Mouse (Mus musculus) ovary, postnatal 36 days (tissue): Measurements from ENCODE around the gene Usmg5.

Experiments used
- DNase-seq: peaks from one replicate; pipeline ENCODE4 v3.0.0; 2022; ENCODE audit warnings: low spot score, mixed read lengths

The Usmg5 gene

DNA sequence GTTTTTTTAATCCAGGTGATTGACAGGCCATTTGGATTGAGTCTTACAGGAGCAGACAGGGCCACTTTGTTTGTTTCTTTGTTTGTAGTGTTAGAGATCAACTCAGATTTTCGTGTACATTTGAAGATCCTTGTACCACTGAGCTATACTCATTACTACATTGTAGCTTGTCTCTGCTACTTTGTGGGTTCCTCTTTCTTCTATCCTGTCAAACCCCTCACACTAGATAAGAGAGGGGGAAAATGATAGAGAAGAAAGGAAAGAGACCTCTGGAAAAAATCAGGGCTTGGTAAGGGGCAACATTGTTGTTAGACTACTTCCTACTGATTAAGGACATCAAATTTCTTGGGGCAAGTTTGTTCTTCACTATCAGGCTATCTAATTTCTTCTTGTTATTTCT, 32.8 kb downstream of the Usmg5 start:
- no peak for DNase-seq

- no peak for DNase-seq
Observed at GRCm38 (mm10) chr19:47053471-47053870, 37.0 kb downstream of the Usmg5 start.

DNA sequence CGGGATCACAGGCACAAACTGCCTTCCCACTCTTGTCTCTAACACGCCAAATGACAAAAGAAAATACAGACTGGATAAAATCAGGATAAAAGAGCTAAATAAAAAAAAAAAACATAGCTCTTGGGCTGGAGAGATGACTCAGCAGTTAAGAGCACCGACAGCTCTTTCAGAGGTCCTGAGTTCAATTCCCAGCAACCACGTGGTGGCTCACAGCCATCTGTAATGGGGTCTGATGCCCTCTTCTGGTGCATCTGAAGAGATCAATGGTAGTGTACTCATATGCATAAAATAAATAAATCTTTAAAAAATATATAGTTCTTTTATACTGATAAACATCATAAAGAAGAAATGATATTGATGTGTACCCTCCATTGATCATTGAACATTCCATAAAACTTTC, 37.5 kb downstream of the Usmg5 start:
- no peak for DNase-seq

DNA sequence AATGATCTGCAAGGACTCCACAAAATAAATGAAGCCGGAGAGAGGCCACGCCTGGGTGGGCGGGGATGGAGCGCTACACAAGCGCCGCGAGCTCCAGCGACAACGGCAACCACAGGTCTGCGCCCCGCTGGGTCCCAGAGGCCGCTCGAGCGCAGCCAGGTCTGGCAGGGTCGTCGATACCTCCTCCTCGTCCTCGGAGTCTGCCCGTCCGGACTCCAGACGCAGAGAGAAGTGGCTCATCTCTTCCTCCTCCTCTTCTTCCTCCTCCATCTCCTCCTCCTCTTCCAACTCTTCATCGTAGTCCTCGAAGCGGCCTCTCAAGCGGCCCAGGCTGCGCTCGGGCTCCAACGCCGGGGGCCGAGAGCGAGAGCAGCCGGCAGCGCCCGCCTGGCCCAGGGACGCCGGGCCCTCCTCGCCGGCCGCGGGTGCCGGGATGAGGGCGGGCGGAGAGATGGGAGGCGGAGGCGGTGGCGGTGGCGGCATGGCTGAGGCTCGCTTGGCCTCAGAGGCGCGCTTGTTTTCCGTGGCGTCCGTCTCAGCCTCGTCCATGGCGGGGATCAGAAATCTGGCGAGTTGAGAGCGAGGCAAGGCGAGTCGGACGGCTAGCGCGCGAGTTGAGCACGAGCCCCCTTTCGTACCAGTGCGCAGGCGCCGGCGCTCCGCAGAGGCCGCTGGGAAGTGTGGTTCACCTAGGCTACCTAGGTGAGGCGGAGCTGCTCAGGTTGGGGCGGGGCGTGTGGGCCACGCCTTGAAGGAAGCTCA, 40.0 kb downstream of the Usmg5 start, which contains the start of gene Pcgf6:
Gene Pcgf6 (minus strand): TSS at position 636 of the 762 bp plus-strand sequence.
- DNase-seq: peak; percentile 81

DNA sequence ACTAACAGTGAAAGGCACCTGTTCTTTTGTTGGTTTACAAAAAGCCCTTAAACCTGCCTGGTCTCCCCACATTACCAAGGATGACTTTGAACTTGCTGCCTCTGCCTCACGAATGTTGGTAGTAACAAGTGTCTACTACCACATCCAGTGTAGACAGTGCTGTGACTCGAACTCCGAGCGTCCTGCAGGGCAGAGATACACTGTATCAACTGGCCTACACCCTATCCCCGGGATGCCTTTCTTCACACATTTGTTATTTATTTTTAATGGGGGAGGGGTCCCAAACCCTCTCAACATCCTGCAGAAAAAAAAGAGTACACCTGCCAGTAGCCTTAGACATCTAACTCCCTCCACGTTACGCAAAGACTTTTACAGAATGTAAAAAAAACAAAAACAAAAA, 40.6 kb downstream of the Usmg5 start:
- no peak for DNase-seq

- DNase-seq: no peak
Observed at GRCm38 (mm10) chr19:47049061-47049460, 41.4 kb downstream of the Usmg5 start.

DNA sequence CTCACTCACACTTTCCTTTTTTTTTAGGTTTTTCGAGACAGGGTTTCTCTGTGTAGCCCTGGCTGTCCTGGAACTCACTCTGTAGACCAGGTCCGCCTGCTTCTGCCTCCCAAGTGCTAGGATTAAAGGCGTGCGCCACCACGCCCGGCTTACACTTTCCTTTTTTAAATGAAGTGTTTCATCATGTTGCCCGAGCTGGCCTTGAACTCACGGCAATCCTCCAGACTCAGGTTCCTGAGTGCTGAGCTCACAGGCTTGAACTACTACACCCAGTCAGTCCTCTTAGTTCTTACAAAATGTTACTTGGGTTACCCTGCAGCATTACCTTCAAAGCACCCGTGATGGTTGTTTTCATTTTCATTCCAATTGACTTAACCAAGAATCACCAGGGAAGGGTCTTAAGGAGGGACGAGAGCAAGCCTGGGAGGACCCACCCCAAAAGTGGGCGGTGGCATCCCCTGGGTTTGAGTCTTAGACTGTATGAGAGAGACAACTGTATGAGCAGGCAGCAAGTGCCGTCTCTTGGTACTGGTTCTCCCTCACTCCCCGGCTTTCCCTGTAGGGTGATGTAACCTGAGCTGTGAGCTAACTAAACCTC, 43.1 kb downstream of the Usmg5 start:
- DNase-seq: no peak

GRCm38 (mm10) chr19:47046343-47046742, 44.1 kb downstream of the Usmg5 start:
- no peak for DNase-seq

- DNase-seq: no peak
Observed at GRCm38 (mm10) chr19:47043608-47044007, 46.8 kb downstream of the Usmg5 start.

- no peak for DNase-seq
Observed at GRCm38 (mm10) chr19:47040720-47041473, 49.5 kb downstream of the Usmg5 start.

DNA sequence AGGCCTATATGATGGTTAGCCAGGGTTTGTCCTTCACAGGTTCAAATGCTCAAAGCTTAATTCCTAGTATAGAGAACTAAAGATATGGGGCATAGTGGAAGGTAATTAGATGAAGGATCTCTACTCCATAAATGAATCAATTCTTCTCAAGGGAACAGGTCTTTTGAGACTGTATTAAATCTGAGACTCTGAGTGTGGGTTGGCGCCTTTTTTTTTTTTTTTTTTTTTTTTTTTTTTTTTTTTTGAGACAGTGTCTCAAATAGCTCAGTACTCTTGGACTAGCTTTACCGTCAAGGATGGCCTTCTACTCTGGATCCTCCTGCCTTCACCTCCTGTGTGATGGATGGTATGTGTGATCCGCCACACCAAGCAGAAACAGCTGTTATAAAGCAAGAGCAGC, 53.9 kb downstream of the Usmg5 start:
- DNase-seq: no peak

DNA sequence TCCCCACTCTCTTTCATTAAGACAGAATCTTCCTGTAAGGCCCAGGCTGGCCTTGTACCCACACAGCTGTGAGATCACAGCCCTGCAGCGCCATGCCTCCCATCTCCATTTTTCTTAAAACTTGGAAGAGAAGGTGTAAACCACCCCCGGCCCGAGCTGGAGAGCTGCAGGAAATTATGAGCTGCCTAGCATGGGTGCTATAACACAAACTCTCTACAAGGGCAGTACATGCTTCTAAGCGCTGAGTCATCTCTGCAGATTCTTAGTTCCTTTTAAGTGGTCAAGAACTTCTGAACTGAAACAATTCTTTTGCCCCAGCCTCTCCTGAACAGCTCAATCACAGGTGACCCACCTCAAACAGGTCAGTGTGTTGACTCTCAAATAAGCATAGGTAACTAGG, 55.5 kb downstream of the Usmg5 start:
- no peak for DNase-seq
